Mouse (Mus musculus) thymus, postnatal 10 days (tissue): ENCODE measurements around the gene Aqp2.

Source experiments
- DNase-seq, 2 experiments: peaks; one replicate each; pipeline ENCODE4 v3.0.0; 2021; ENCODE audit warnings: low spot score in 2 of 2

Gene Aqp2

DNA sequence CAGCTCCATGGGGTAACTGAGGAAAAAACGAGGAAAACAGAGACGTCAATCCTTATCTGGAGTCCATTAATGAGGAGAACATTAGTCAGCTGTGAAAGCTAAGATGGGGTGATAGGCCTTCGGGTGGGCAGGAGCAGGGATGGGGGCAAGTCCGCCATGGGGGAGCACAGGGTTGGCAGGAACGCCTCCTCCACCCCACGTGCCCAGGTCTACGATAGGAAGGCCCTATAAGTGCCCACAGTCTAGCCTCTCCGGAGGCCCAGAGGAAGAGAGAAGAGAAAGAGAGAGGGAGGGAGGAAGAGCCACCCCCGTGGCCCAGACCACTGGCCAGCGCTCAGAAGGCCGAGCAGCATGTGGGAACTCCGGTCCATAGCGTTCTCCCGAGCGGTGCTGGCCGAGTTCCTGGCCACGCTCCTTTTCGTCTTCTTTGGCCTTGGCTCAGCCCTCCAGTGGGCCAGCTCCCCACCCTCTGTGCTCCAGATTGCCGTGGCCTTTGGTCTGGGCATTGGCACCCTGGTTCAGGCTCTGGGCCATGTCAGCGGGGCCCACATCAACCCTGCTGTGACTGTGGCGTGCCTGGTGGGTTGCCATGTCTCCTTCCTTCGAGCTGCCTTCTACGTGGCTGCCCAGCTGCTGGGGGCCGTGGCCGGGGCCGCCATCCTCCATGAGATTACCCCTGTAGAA lies at the start of gene Aqp2:
Gene Aqp2 (plus strand): TSS at position 254 of the 684 bp plus-strand sequence.
- DNase-seq = no peak

DNA sequence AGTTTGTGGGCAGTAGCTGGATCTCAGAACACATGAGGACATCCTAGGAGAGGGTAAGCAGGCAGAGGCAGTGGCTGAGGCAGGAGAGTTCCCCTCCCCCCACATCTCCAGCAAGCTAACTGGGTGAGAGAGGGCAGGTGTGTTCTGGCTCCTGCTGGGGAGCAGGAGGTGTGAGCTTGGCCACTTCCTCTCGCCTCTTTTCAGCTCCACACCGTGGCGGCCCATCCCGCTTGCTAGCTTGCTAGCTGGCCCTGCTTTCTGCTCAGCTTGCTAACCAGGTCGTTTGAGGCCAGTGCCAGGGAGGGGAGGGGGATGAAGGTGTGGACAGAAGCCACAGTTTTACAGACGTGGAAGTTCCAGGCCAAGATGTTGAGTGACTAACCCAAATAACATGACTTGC lies 47.7 kb upstream of the Aqp2 start:
- DNase-seq = peak; percentile 39 to 49

GRCm38 (mm10) chr15:99532023-99532422 lies 46.8 kb upstream of the Aqp2 start:
- DNase-seq = no peak

- no peak for DNase-seq
Observed at GRCm38 (mm10) chr15:99536889-99537862, 41.7 kb upstream of the Aqp2 start.

DNA sequence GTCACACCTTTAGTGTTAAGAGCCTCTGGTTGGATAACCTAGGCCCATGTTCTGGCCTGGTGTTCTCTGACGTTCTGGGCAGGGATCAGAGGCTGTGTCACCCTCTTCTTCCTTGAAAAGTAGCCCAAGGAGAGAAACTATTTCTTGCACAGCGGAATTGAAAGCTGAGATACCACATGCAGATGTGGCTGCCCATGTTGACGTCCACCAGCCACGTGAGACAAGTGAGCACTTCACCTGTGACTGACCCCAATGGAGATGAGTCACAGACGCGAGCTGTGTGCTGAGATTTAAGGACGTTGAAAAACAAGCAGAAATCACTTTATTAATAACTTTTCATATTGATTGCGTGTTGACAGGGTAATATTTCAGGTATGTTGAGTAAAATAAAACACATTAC lies 39.0 kb upstream of the Aqp2 start:
- no peak for DNase-seq

DNA sequence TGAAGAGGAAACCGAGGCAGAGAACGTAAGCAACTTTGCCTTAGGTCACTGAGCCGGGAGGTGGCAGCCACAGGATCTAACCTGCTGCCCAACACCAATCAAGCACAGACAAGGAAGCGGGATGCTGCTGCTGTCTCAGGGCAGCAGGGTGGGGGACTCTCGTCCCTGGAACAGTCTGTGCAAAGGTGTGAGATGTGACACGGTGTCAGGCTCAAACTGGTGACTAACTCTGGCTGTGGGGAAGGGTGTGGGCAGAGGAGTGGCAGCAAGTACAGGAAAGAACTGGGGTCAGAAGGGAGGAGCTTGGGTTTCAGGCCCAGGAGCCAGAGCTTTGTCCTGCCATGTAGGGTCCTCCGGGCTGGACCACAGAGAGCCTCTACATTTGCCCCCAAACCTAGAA lies 34.8 kb upstream of the Aqp2 start:
- no peak for DNase-seq

DNA sequence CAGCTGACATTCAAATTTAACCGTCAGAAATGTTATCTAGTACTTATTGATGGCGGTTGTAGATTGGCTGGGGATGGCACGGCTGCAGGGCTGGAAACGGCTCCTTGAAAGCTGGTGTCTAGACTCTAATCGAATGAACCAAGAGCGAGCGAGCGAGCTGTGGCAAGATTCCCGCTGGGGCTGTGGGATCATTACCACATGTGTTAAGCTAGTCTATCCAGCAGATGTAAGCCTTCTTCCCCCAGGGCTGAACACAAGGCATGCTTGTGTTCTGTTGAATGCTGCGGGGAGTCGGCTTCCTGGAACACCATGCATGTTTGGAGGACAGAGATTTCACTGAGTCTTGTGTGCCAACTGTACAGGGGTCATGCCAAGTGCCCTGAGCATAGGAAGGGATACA lies 32.3 kb upstream of the Aqp2 start:
- DNase-seq = no peak

DNA sequence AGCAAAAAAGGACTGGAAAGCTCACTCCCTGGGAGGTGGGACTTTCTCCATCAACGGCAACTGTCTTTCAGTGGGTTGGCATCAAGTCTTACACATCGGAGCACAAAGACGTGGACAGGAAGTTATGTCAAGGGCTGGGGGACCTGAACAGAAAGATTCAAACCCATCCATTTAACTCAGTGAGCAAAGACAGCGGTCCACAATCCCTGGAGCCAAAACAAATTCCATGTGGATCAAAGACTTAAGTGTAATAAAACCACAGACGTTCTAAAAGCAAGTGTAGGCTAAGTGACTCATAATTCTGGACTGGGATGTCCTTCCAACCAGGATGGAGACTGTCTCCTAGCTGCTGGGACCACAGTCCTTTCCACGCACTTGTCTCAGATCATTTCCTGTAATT lies 31.1 kb upstream of the Aqp2 start:
- DNase-seq = no peak

GRCm38 (mm10) chr15:99549901-99550300 lies 29.0 kb upstream of the Aqp2 start:
- DNase-seq = no peak

DNA sequence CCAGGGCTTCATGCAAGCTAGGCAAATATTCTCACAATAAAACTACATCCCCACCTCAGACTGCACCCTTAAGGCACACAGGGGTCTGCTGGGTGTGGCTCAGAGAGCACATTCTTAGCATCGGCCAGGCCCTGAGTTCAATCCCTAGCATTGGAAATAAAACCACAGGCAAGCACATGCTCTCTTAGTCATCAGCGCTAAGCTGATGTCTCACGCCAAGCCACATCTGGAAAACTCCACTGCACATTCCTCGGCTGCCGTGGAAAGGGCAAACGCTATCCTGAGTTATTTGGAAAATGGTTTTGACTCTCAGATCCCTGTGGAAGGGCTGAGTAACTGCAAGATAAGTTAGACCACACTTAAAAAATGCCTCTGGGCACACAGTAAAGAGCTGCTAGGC lies 25.1 kb upstream of the Aqp2 start:
- DNase-seq = no peak

GRCm38 (mm10) chr15:99558947-99559346 lies 19.9 kb upstream of the Aqp2 start:
- no peak for DNase-seq

DNA sequence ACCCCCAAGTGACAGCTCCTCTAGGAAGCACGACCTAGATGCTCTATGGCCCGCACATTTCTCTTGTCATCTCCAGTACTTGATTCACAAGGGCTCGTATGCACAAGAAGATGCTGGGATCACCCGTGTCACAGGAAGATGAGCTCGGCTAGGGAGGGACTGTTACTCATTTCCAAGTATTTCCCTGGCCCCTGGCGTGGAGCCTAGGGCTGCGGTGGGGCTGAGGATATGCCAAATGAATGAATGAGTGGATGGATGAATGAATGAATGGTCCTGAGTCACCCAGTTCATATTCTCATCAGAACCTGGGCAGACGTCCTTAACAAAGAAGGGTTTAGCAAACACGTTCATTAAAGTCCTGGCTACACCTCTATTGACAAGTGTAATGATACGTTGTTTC lies 18.6 kb upstream of the Aqp2 start:
- DNase-seq = no peak

GRCm38 (mm10) chr15:99567371-99567770 lies 11.5 kb upstream of the Aqp2 start:
- no peak for DNase-seq

GRCm38 (mm10) chr15:99568682-99569081 lies 10.2 kb upstream of the Aqp2 start:
- no peak for DNase-seq

- DNase-seq = no peak
Observed at GRCm38 (mm10) chr15:99569123-99569522, 9.7 kb upstream of the Aqp2 start.

- no peak for DNase-seq
Observed at GRCm38 (mm10) chr15:99583463-99584344, 4.8 kb downstream of the Aqp2 start.

DNA sequence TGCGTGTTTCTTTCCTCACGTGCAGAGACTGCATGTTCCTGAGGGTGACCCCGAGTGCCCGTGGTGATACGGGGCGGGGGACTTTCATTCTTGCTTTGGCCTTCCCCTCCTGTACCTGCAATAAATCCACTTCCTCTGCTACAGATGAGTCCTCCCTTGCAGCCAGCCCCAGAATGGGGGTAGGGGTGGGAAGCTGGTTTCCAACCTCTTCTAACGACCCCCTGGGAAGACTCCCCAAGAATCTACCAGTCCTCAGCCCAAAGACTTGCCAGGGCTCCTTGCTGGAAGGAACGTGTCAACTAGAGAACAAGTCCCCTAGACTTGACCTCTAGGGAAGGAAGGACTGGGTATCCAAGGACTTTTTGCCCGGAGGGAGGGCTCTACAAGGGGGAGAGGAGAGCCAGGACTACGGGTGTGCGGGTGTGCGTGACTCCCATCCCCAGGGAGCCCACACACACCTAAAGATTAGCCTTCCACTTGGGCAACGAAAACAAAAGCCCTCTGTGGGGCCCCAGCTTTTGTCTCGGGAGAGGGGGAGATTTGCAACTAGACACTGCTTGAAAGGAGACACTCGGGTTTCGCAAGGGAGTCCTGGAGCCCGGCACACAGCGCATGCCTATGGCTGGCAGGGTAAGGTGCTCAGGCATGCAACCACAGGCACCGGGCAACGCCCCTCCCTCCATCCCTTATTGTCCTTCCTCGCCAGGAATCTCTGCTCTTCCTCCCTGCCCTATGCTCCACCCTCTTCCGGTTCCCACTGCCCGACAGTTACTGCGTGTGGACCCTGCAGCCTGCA lies 5.8 kb downstream of the Aqp2 start:
- no peak for DNase-seq

DNA sequence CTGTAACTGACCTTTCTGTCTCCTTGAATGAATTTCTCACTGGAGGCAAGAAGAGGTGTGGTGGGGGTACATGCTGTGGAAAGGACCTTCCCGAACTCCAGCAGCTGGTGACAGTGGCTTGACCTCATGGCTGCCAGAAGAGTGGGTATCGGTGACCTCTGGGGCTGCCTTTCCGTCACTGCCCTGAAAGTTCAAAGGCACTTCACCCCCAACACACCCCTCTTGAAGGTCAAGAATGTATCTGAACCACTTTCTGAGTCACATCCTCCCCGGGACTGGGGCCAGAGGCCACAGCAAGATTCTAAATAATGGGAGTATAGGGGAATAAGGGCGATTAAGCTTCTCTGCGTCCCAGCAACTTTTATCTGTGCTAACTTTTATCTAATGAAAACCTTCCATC lies 6.9 kb downstream of the Aqp2 start:
- no peak for DNase-seq

DNA sequence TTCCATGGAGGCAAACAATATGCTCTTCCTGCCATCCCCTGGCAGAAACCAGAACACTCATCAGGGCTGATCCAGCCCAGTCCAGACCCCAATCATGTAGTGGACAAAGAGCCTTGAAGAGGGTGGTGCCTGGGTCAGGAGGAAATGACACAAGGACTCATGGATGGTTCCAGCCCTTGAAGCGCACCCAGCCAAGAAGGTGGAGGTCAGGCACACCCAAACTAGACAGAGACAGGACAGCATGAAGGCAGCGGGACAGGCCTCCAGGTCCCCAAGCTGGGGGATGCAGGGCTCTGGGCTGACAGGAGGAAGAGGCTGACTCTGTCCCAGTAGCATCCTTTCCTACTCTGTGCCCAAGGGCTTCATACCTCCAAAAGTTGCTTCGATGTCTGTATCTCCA lies 7.7 kb downstream of the Aqp2 start:
- DNase-seq = no peak

- DNase-seq = no peak
Observed at GRCm38 (mm10) chr15:99589237-99589636, 10.4 kb downstream of the Aqp2 start.

GRCm38 (mm10) chr15:99589704-99590103 lies 10.8 kb downstream of the Aqp2 start:
- no peak for DNase-seq
